Mouse (Mus musculus): ENCODE measurements around the gene Ang4.

Ang4 gene

GRCm38 (mm10) chr14:51773490-51773889 is at the start of gene Ang4:
TSS of gene Ang4 (minus strand) at chr14:51773590.
- DNase-seq: no peak

- DNase-seq: no peak
Measured at GRCm38 (mm10) chr14:51799746-51800145, 26.4 kb upstream of the Ang4 start, which contains the start of gene AY358078. TSS of gene AY358078 (plus strand) at chr14:51800046.

- no peak for DNase-seq
Measured at GRCm38 (mm10) chr14:51794106-51794505, 20.7 kb upstream of the Ang4 start.

GRCm38 (mm10) chr14:51789196-51789595 is 15.8 kb upstream of the Ang4 start:
- DNase-seq: no peak

DNA sequence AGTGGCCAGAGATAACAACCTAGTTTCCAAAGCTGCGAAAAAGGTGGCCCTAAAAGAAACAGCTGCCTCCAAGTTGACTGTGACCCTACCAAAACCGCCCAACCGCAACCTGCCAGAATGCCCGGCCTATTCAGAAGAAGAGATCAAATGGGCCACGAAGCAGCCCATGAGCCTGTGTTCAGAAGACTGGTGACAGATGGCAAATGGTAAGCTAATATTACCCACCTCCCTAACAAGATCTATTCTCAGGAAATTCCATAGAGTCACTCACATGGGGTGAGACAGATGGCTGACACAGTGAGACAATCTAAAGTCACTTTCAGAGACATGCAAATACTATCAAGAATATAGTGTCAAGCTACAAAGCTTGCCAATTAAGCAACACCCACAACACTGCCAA is 13.7 kb upstream of the Ang4 start:
- no peak for DNase-seq

DNA sequence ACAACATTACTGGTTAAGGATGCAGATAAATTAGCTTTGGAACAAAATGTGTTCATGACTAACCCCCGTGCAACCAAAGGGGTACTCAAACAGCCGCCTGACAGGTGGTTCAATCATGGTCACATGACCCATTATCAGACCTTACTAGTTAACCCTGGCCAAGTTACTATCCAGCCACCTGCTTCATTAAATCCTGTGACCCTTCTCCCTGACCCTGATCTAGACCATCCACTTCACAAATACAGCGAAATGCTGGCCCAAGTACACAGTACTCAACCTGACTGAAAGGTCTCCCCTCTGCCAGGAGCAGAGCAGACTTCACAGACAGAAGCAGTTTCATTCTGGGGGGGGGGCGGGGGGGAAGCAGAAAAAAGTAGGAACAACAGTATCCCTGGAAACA is 12.9 kb upstream of the Ang4 start:
- no peak for DNase-seq

DNA sequence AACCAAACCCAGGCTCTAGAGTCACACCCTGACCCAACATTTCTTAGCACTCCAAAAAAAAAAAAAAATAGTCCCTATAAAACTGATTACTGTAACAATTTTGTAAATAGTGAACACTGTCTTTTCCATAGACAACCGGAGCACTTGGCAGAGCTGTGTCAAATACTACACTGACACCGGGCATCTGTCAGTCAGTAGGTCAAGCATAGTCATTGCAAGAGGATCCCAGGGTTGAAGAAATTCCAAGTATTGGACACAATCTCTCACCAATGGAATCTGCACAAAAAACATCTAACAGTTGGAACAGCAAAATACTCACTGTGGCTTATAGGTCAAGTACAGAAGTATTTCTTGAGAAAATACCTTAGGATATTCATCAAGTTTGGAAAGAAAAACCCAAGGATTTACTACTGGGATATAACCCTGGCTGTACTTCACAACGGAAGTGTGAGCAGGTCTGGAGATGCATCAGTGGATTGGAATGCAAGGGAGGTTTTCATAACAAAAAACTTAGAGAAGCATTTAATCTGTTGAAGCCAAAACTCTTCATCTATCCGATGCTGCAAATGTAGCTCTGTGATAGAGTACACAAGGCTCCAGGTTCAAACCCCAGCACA is 5.6 kb upstream of the Ang4 start:
- no peak for DNase-seq

- DNase-seq: no peak
Measured at GRCm38 (mm10) chr14:51777791-51778190, 4.4 kb upstream of the Ang4 start.

- DNase-seq: peak; percentile 3
Measured at GRCm38 (mm10) chr14:51771378-51771777, 2.0 kb downstream of the Ang4 start.

GRCm38 (mm10) chr14:51755944-51756343 is 17.4 kb downstream of the Ang4 start:
- no peak for DNase-seq

DNA sequence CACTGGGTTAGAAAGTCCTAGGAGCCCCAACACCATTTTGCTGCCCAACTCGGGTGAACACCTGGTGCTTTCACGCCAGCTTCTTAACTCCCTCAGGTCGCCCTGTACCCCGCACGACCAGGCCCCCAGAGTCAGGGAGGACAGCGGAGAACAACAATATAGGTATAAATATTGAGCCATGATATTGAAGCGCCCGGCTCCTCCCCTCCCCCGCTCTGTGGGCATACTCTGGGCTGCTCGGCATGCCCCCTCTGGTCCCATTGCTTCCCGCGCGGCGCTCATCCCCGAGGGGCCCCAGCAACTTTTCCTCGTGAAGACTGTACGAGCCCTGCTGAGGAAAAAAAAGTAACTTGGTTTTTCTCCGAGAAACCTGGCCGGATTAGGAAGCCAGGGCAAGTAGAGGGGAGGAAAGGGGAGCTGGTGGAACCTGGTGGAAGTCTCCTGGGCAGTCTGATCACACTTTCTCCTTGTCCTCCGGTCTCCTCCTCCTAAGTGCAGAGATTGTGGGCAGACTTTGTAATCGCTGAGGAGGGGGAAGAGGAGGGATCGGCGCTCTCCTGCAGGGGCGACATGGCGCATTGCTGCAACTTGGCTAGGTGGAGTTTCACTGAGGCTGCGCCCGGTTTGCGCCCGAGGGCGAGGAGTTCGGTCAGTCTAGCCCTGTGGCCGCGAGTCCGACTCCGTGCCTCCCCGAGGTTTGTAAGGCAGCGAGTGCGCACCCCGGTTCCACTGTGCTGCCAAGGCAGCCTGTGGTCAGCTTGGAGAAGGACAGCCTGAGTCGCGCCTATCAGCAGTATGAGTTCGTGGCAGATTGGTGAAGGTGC is 32.8 kb downstream of the Ang4 start:
- DNase-seq: no peak

DNA sequence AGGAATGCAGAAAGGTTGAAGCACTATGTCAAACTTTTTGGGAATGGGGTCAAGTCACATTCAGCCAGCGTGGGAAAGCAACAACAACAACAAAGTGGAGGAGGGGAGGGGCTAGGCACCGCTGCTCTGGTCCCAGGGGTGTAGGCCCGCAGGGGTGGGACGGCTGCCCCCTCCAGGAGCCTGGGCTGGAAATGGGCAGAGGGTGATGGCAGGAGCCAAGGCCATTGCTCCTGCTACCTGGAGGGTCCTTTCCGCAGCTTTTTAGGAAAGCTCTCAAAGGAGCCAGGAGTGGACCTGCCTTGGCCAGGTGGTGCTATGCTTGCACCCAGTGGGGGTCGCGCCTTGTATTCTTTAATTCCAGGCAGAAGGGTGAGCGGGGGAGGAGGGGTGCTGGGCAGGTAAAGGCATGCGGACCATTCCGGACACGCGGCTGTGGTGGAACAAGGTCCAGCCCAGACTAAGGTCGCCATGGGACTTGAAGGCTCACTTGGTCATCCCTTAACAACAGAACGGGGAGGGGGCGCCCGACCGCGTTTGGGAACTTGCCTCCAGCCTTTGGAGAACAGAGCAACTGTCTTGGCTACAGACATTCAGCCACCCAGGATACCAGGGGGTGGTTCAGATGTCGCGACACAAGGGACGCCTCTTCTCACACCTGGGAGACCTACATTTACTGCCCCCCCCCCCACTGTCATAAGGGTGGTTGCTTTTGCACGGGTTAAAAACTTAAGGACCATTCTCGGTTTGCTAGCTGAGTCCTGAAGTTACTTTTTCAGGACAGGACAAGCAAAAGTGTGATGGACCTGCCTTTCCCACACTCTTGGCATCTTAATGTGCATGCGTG is 34.0 kb downstream of the Ang4 start:
- DNase-seq: no peak

- no peak for DNase-seq
Measured at GRCm38 (mm10) chr14:51738411-51739149, 34.8 kb downstream of the Ang4 start.

- no peak for DNase-seq
Measured at GRCm38 (mm10) chr14:51737967-51738366, 35.4 kb downstream of the Ang4 start.

- DNase-seq: no peak
Measured at GRCm38 (mm10) chr14:51717083-51717482, 56.3 kb downstream of the Ang4 start, which contains the start of gene Gm5800. TSS of gene Gm5800 (minus strand) at chr14:51717183.

Measured in cerebellum, adult 8-10 months (tissue).